Mouse (Mus musculus) hindbrain, embryonic 10.5 days (tissue): ENCODE data around the gene Agpat1. TPM values are rescaled to one million over a fixed set of nuclear protein-coding genes. Genes with fewer than 3 reads are reported as not detected.
A peak's percentile ranks its signal among the peaks of the same experiment; 100 is the strongest.

Experiments
- DNase-seq: peaks from one replicate; pipeline ENCODE4 v3.0.0-alpha.2; 2017; ENCODE audit warnings: low spot score
- H3K27ac ChIP-seq: fragments of 300-500 bp; sonication (generic); 2 replicates; pipeline ENCODE4 v1.5.1; 2016; ENCODE audit warnings: mild to moderate bottlenecking, moderate library complexity
- H3K27me3 ChIP-seq: fragments of 300-500 bp; sonication (generic); 2 replicates; pipeline ENCODE4 v1.6.1; 2016; ENCODE audit warnings: mild to moderate bottlenecking; ENCODE audit not compliant: poor library complexity, insufficient read depth, severe bottlenecking
- H3K36me3 ChIP-seq: fragments of 300-500 bp; sonication (generic); 2 replicates; pipeline ENCODE4 v1.6.1; 2016; ENCODE audit warnings: mild to moderate bottlenecking, moderate library complexity
- H3K4me1 ChIP-seq: fragments of 300-500 bp; sonication (generic); replicated peaks from 2 replicates; pipeline ENCODE4 v1.6.1; 2016; ENCODE audit warnings: mild to moderate bottlenecking
- H3K4me3 ChIP-seq: fragments of 300-500 bp; sonication (generic); 2 replicates; pipeline ENCODE4 v1.5.1; 2016; ENCODE audit warnings: mild to moderate bottlenecking, moderate library complexity
- H3K9me3 ChIP-seq: fragments of 300-500 bp; sonication (generic); 2 replicates; pipeline ENCODE4 v1.6.1; 2016; ENCODE audit warnings: mild to moderate bottlenecking, moderate library complexity
- WGBS: fragments of 180-500 bp; shearing (Covaris S2); methylation state at CpG from one replicate; pipeline ENCODE4 v1.1.7; 2016; 5-methylcytosine and 5-hydroxymethylcytosine counted together
- polyA plus RNA-seq: library from polyadenylated mRNA; unstranded; fragments of >200 nt; fragmentation: Nextera tagmentation; extraction: Ambion mirVana; gene quantifications from 2 replicates; pipeline ENCODE4 v1.2.1, GENCODE M21; 2016

The Agpat1 gene
- polyA plus RNA-seq, 1 experiment from 2014 or later, result 104 TPM

GRCm38 (mm10) chr17:34646906-34647787 lies 43.1 kb downstream of the Agpat1 start, which contains the start of gene Atf6b:
Gene Atf6b (plus strand): TSS chr17:34647146.
- Histone ChIP-seq H3K9me3 (no peaks in the 10 kb centered on the region), H3K4me3 (peak within 1 kb of the TSS; percentile 98), H3K4me1 (peaks cover 41% of the 10 kb centered on the region), H3K27ac (peak within 1 kb of the TSS; percentile 96), H3K36me3 (peaks cover 47% of the 10 kb centered on the region), H3K27me3 (no peaks in the 10 kb centered on the region)
- WGBS, result 1% methylated on average over 66 of the region's 66 CpGs
- peak; percentile 97 for DNase-seq

DNA sequence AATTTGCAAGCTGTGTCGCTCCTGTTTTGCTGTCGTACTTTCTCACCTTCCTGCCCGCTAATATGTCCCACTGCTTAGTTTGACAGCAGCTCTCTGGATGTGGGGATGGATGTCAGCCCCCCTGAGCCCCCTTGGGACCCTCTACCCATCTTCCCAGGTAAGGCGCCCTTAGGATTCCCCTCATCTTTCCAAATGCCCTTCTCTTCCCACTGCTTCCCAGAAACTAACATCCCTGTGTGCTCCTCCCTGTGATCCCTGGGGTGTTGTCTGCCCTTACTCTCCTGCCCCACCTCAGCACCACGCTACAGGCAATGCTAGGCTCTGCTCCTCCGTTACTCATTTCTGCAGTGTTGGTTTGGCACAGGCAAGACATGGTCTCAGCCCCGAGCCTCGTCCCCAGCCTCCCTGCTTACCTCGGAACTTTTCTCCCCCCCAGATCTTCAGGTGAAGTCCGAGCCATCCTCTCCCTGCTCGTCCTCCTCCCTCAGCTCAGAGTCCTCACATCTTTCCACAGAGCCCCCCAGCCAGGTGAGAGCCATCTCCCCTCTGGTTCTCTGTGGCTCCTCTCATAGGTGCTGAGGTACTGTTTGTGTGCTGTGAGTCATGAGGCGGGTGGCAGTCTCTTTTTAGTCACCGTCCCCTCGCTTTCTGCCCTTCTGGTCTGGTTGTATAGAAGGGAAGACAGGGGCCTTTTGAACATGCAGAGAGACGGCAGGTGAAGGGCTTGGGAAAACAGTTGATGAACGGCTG lies 44.3 kb downstream of the Agpat1 start:
- H3K4me1 ChIP-seq, result peaks cover 41% of the 10 kb centered on the region
- WGBS, result 85% methylated on average over 16 of the region's 16 CpGs
- H3K27me3 ChIP-seq, result no peaks in the 10 kb centered on the region
- no peaks in the 10 kb centered on the region for H3K9me3 ChIP-seq
- DNase-seq, result no peak
- no peak overlapping the region for H3K27ac ChIP-seq
- H3K4me3 ChIP-seq, result peak overlapping the region; percentile 98
- H3K36me3 ChIP-seq, result peaks cover 59% of the 10 kb centered on the region

- Histone ChIP-seq H3K27ac (no peak overlapping the region), H3K9me3 (no peaks in the 10 kb centered on the region), H3K4me3 (no peak overlapping the region), H3K36me3 (peaks cover 69% of the 10 kb centered on the region), H3K4me1 (peaks cover 44% of the 10 kb centered on the region), H3K27me3 (no peaks in the 10 kb centered on the region)
- 88% methylated on average over 18 of the region's 18 CpGs for WGBS
- DNase-seq, result no peak
These were observed 45.2 kb downstream of the Agpat1 start for GRCm38 (mm10) chr17:34649106-34649864.

DNA sequence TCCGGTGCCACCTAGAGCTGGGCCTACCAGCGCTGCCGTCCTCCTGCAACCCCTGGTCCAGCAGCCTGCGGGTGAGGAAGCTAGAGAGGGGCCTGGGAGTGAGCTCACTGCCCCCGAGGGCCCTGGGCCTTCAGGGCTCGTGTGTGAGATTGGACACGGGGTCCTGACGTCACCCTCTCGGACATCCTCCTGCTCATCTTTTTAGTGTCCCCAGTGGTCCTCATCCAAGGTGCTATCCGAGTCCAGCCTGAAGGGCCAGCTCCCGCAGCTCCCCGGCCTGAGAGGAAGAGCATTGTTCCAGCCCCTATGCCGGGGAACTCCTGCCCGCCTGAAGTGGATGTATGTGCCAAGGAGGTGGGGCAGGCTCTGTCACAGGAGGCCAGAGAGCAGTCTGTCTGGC lies 46.7 kb downstream of the Agpat1 start:
- Histone ChIP-seq H3K4me1 (peaks cover 40% of the 10 kb centered on the region), H3K27me3 (no peaks in the 10 kb centered on the region), H3K9me3 (no peaks in the 10 kb centered on the region), H3K4me3 (no peak overlapping the region), H3K36me3 (peaks cover 79% of the 10 kb centered on the region), H3K27ac (no peak overlapping the region)
- WGBS, result 91% methylated on average over 14 of the region's 14 CpGs
- no peak for DNase-seq

DNA sequence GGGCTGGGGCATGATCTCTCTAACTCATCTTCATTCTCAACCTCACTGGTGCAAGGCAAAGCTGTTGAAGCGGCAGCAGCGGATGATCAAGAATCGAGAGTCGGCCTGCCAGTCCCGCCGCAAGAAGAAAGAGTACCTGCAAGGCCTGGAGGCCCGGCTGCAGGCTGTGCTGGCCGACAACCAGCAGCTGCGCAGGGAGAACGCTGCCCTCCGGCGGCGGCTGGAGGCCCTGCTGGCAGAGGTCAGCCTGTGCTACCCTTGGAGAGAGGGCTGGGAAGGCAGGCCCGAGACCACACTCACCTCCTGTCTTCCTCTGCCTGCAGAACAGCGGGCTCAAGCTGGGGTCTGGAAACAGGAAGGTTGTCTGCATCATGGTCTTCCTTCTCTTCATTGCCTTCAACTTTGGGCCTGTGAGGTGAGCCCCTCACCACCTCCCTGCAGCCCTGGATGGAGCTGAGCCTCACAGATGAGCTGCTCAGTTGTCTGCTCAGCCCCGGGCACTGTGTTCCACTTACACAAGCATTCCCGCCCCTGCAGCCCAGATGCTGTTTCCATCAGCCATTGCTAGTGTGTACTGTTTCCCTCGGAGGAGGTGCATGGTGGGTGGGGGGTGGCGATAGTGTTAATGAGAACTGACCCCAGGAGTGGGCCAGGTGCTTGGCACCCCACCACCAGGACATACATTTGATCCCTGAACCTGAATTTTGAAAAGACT lies 47.6 kb downstream of the Agpat1 start:
- 54% methylated on average over 19 of the region's 19 CpGs for WGBS
- Histone ChIP-seq H3K4me3 (0 out of 2 replicates have a peak overlapping the region, but pooled peaks have one; percentile 21), H3K36me3 (peaks cover 73% of the 10 kb centered on the region), H3K9me3 (no peaks in the 10 kb centered on the region), H3K4me1 (peaks cover 41% of the 10 kb centered on the region), H3K27me3 (no peaks in the 10 kb centered on the region), H3K27ac (no peak overlapping the region)
- peak; percentile 60 for DNase-seq

DNA sequence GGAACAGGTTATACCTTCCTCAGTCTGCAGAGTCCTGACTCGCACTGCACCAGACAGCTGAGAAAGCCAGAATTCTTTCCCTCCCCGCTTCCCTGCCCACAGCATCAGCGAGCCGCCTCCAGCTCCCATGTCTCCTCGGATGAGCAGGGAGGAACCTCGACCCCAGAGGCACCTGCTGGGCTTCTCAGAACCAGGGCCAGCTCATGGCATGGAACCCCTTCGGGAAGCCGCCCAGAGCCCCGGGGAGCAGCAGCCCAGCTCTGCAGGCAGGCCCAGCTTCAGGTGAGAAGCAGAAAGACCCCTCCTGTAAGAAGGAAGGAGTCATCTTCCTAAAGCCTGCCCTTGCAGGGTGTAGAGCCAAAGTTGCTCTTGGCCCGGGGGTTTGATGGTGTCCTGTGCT lies 48.5 kb downstream of the Agpat1 start:
- Histone ChIP-seq H3K36me3 (peaks cover 73% of the 10 kb centered on the region), H3K9me3 (no peaks in the 10 kb centered on the region), H3K4me3 (no peak overlapping the region), H3K4me1 (peaks cover 46% of the 10 kb centered on the region), H3K27me3 (no peaks in the 10 kb centered on the region), H3K27ac (no peak overlapping the region)
- DNase-seq, result no peak
- WGBS, result 93% methylated on average over 10 of the region's 10 CpGs

DNA sequence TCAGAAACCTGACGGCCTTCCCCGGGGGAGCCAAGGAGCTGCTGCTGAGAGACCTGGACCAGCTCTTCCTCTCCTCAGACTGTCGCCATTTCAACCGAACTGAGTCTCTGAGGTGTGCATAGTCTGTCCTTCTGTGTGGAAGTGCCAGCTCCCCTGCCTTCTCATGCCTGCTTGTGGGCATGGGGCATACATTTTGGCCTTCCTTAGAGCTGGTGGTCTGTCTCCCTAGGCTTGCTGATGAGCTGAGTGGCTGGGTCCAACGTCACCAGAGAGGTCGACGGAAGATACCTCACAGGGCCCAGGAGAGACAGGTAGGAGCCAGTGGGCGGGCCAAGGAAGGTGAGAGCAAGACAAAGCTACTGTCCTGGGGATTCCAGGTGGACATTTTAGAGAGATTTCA lies 48.9 kb downstream of the Agpat1 start:
- H3K36me3 ChIP-seq, result peaks cover 73% of the 10 kb centered on the region
- H3K4me1 ChIP-seq, result peaks cover 43% of the 10 kb centered on the region
- no peaks in the 10 kb centered on the region for H3K27me3 ChIP-seq
- H3K4me3 ChIP-seq, result no peak overlapping the region
- DNase-seq, result no peak
- no peak overlapping the region for H3K27ac ChIP-seq
- H3K9me3 ChIP-seq, result no peaks in the 10 kb centered on the region
- 92% methylated on average over 8 of the region's 8 CpGs for WGBS

DNA sequence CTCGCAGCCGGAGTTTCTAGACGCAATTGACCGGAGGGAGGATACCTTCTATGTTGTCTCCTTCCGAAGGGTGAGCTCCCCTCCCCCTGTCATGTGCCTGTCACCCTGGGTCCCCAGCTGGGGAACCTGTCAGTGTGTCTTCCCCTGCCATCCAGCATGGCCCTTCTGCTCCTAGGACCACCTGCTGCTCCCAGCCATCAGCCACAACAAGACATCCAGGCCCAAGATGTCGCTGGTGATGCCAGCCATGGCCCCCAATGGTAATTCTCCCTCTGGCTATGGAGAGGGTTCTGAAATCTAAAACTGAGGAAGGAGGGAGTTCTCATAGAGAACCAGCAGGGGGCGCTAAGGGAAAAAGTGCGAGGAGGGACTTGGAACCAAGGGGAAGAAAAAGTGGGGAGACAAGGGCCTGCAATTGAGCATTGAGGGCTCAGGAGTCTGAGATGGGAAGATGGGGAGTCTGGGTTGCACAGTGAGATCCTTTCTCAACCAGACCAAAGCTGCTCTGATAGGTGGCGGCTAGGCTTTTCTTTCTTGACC lies 49.8 kb downstream of the Agpat1 start:
- Histone ChIP-seq H3K36me3 (peaks cover 68% of the 10 kb centered on the region), H3K4me3 (no peak overlapping the region), H3K4me1 (peaks cover 35% of the 10 kb centered on the region), H3K9me3 (no peaks in the 10 kb centered on the region), H3K27ac (no peak overlapping the region), H3K27me3 (no peaks in the 10 kb centered on the region; the same call in 1 of the 2 replicates)
- DNase-seq, result peak; percentile 52
- WGBS, result 69% methylated on average over 9 of the region's 9 CpGs

DNA sequence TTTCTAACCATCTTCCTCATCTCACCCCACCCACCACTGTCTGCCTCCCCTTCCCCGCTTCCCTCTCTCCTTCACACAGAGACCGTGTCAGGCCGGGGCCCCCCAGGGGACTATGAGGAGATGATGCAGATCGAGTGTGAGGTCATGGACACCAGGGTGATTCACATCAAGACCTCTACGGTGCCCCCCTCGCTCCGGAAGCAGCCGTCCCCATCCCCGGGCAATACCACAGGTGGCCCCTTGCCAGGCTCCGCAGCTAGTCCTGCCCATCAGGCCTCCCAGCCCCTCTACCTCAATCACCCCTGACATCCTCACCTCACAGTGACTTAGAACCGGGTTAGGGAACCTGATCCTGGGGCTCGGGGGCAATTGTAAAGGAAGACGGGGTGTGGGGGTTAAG lies 50.3 kb downstream of the Agpat1 start:
- Histone ChIP-seq H3K9me3 (no peaks in the 10 kb centered on the region), H3K36me3 (peaks cover 62% of the 10 kb centered on the region), H3K27me3 (peaks cover 5% of the 10 kb centered on the region), H3K27ac (peak overlapping the region; percentile 29; the same call in 1 of the 2 replicates), H3K4me3 (no peak overlapping the region; the same call in 1 of the 2 replicates), H3K4me1 (peaks cover 31% of the 10 kb centered on the region)
- DNase-seq, result no peak
- 95% methylated on average over 13 of the region's 13 CpGs for WGBS

- WGBS, result 87% methylated on average over 7 of the region's 7 CpGs
- no peak for DNase-seq
- H3K27ac ChIP-seq, result no peak overlapping the region
- H3K4me3 ChIP-seq, result no peak overlapping the region
- H3K36me3 ChIP-seq, result peaks cover 54% of the 10 kb centered on the region
- H3K27me3 ChIP-seq, result peaks cover 13% of the 10 kb centered on the region
- peaks cover 31% of the 10 kb centered on the region for H3K4me1 ChIP-seq
- no peaks in the 10 kb centered on the region for H3K9me3 ChIP-seq
These were observed 51.1 kb downstream of the Agpat1 start for GRCm38 (mm10) chr17:34655160-34655559.

- Histone ChIP-seq H3K4me3 (no peak overlapping the region), H3K27ac (peak overlapping the region; percentile 62; the same call in 1 of the 2 replicates), H3K9me3 (no peaks in the 10 kb centered on the region), H3K27me3 (peaks cover 17% of the 10 kb centered on the region), H3K36me3 (peaks cover 50% of the 10 kb centered on the region), H3K4me1 (peaks cover 35% of the 10 kb centered on the region)
- 71% methylated on average over 4 of the region's 4 CpGs for WGBS
- DNase-seq, result no peak
These were observed 51.5 kb downstream of the Agpat1 start for GRCm38 (mm10) chr17:34655581-34655991.

DNA sequence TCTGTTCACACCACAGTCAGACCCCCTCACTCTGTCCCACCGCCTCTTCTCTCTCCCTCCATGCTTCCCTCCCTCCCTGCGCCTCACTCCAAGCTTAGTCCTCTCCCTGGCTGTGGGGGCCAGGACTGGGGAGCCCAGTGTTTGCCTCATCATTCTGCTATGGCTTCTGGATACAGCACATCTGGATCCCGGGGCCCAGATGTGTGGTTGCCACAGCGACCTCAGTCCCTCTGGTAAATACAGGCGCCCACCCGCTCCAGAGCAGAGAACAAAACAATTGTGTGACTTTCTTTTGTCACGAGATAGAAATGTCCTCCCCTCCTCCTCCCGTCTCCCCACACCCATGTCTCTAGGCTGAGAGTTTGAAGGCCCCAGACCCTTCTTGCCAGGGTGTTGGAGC lies 52.6 kb downstream of the Agpat1 start:
- 38% methylated on average over 8 of the region's 8 CpGs for WGBS
- no peak overlapping the region for H3K27ac ChIP-seq
- no peaks in the 10 kb centered on the region for H3K9me3 ChIP-seq
- H3K27me3 ChIP-seq, result peaks cover 28% of the 10 kb centered on the region
- no peak overlapping the region for H3K4me3 ChIP-seq
- DNase-seq, result no peak
- H3K4me1 ChIP-seq, result peaks cover 46% of the 10 kb centered on the region
- peaks cover 39% of the 10 kb centered on the region for H3K36me3 ChIP-seq
